Mouse (Mus musculus) kidney, postnatal 0 days (tissue): ENCODE measurements around the gene Rplp2. TPM values are rescaled to one million over a fixed set of nuclear protein-coding genes. Genes with fewer than 3 reads are reported as not detected.

ENCODE experiments used
- ATAC-seq: fragments of 200-750 bp; cut with Nextera tagmentation; replicated peaks from 2 replicates; pipeline ENCODE4 v1.8.0; 2017; ENCODE audit warnings: low read depth, moderate number of reproducible peaks, moderate TSS enrichment, moderate library complexity; ENCODE audit not compliant: low FRiP score
- DNase-seq: peaks from one replicate; pipeline ENCODE4 v3.0.0-alpha.2; 2016; ENCODE audit warnings: low spot score
- H3K27ac ChIP-seq: fragments of 300-500 bp; sonication (generic); 2 replicates; pipeline ENCODE4 v1.5.1; 2014; ENCODE audit warnings: mild to moderate bottlenecking
- H3K27me3 ChIP-seq: fragments of 300-500 bp; sonication (generic); 2 replicates; pipeline ENCODE4 v1.6.1; 2014; ENCODE audit warnings: low read length, mixed read lengths; ENCODE audit not compliant: insufficient read depth
- H3K36me3 ChIP-seq: fragments of 300-500 bp; sonication (generic); 2 replicates; pipeline ENCODE4 v1.6.1; 2014; ENCODE audit warnings: low read length, mixed read lengths; ENCODE audit not compliant: insufficient read depth
- H3K4me1 ChIP-seq: fragments of 300-500 bp; sonication (generic); replicated peaks from 2 replicates; pipeline ENCODE4 v1.6.1; 2014; ENCODE audit warnings: antibody characterized with exemption, low read length, mixed read lengths; ENCODE audit not compliant: insufficient read depth
- H3K4me2 ChIP-seq: fragments of 300-500 bp; sonication (generic); 2 replicates; pipeline ENCODE4 v1.6.1; 2014; ENCODE audit warnings: mild to moderate bottlenecking, low read length, moderate library complexity, mixed read lengths
- H3K4me3 ChIP-seq: fragments of 300-500 bp; sonication (generic); replicated peaks from 2 replicates; pipeline ENCODE4 v1.5.1; 2014; ENCODE audit warnings: low read depth, low read length
- H3K9ac ChIP-seq: fragments of 300-500 bp; sonication (generic); 2 replicates; pipeline ENCODE4 v1.6.1; 2014; ENCODE audit warnings: low read depth, low read length
- H3K9me3 ChIP-seq: fragments of 300-500 bp; sonication (generic); replicated peaks from 2 replicates; pipeline ENCODE4 v1.6.1; 2016; ENCODE audit warnings: low read length, inconsistent platforms, mixed read lengths
- CTCF ChIP-seq: IDR thresholded peaks from 2 replicates; pipeline ENCODE4 v1.5.1; 2016; ENCODE audit warnings: antibody characterized with exemption, low read depth, mild to moderate bottlenecking, moderate library complexity
- WGBS: fragments of 180-500 bp; shearing (Covaris S2); extraction: QIAGEN DNeasy Blood & Tissue Kit; methylation state at CpG from one replicate; pipeline ENCODE4 v1.1.7; 2014; 5-methylcytosine and 5-hydroxymethylcytosine counted together
- polyA plus RNA-seq: library from polyadenylated mRNA; unstranded; fragments of >200 nt; fragmentation: Nextera tagmentation; extraction: Ambion mirVana; gene quantifications from 2 replicates; pipeline ENCODE4 v1.2.1, GENCODE M21; 2015

Gene Rplp2
- polyA plus RNA-seq, 1 experiment from 2014 or later: 1,595 TPM

DNA sequence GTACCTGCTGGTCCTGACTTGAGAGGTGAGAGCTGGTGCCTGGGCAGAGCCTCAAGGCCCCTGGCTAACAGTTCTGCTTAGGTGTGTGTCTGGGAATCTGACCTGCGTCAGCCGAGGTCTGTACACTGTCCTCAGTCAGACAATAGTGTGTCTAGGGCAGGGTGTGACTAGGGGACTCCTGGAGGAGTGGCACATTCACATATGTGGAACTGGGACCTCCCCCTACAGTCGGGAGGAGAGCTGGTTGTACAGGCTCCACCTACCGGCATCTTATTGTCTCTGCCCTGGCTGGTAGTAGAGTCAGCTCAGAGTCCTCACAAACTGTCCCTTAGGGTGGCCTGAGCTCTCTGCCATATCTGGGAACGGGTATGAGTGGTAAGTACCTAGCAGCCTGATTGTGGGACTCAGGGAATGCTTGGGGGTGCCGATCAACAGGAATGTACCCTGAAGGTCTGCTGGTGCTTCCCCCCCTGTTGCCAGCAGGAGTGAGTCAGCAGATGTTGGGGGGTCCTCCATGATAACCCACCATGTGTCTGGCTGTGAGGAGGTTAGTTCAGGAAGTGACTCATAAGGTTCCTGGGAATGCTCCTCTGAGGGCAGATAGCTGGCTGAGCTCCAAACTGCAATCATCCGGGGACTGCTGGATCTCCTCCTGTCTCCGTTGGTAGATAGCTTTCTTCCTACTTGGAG is 21.5 kb downstream of the Rplp2 start:
- WGBS: 10% methylated on average over 8 of the region's 8 CpGs
- TF ChIP-seq CTCF: peak; percentile 68
- peaks cover 23% of the 10 kb centered on the region for H3K36me3 ChIP-seq
- H3K4me1 ChIP-seq: peaks cover 52% of the 10 kb centered on the region
- H3K27ac ChIP-seq: peak overlapping the region; percentile 96
- peak overlapping the region; percentile 80 for H3K9ac ChIP-seq
- no peaks in the 10 kb centered on the region for H3K9me3 ChIP-seq
- peak; percentile 65 for ATAC-seq
- peak overlapping the region; percentile 66 for H3K4me3 ChIP-seq
- peak overlapping the region; percentile 85 for H3K4me2 ChIP-seq
- no peaks in the 10 kb centered on the region for H3K27me3 ChIP-seq
- peak; percentile 95 for DNase-seq

- DNase-seq (no peak), ATAC-seq (no peak)
- Histone ChIP-seq H3K27ac (peak overlapping the region; percentile 96), H3K36me3 (peaks cover 23% of the 10 kb centered on the region), H3K9me3 (no peaks in the 10 kb centered on the region), H3K4me2 (peak overlapping the region; percentile 85), H3K27me3 (no peaks in the 10 kb centered on the region), H3K9ac (peak overlapping the region; percentile 80), H3K4me3 (peak overlapping the region; percentile 66; the same call in 1 of the 2 replicates), H3K4me1 (peaks cover 51% of the 10 kb centered on the region)
- TF ChIP-seq CTCF: no peak
- WGBS: 45% methylated on average over 6 of the region's 6 CpGs
Observed at GRCm38 (mm10) chr7:141469352-141469751, 22.2 kb downstream of the Rplp2 start.

- Histone ChIP-seq H3K9ac (no peak overlapping the region), H3K27ac (peak overlapping the region; percentile 42; the same call in 1 of the 2 replicates), H3K4me2 (peak overlapping the region; percentile 85; the same call in 1 of the 2 replicates)
Observed at GRCm38 (mm10) chr7:141469901-141470636, 22.9 kb downstream of the Rplp2 start.

GRCm38 (mm10) chr7:141470637-141470944 is 23.4 kb downstream of the Rplp2 start:
- 91% methylated on average over 10 of the region's 10 CpGs for WGBS
- peaks cover 23% of the 10 kb centered on the region for H3K36me3 ChIP-seq
- ATAC-seq (no peak), DNase-seq (no peak)
- no peak for TF ChIP-seq CTCF
- no peak overlapping the region for H3K4me2 ChIP-seq
- H3K9ac ChIP-seq: no peak overlapping the region
- no peak overlapping the region for H3K27ac ChIP-seq
- H3K9me3 ChIP-seq: no peaks in the 10 kb centered on the region
- peaks cover 40% of the 10 kb centered on the region for H3K4me1 ChIP-seq
- no peaks in the 10 kb centered on the region for H3K27me3 ChIP-seq
- no peak overlapping the region for H3K4me3 ChIP-seq

More at GRCm38 (mm10) chr7:141469901-141470636, 22.9 kb downstream of the Rplp2 start:
- H3K27me3 ChIP-seq: no peaks in the 10 kb centered on the region
- H3K4me1 ChIP-seq: peaks cover 45% of the 10 kb centered on the region
- peaks cover 23% of the 10 kb centered on the region for H3K36me3 ChIP-seq
- ATAC-seq: no peak
- no peak for DNase-seq
- H3K4me3 ChIP-seq: no peak overlapping the region
- no peaks in the 10 kb centered on the region for H3K9me3 ChIP-seq
- 87% methylated on average over 18 of the region's 18 CpGs for WGBS
- TF ChIP-seq CTCF: no peak

DNA sequence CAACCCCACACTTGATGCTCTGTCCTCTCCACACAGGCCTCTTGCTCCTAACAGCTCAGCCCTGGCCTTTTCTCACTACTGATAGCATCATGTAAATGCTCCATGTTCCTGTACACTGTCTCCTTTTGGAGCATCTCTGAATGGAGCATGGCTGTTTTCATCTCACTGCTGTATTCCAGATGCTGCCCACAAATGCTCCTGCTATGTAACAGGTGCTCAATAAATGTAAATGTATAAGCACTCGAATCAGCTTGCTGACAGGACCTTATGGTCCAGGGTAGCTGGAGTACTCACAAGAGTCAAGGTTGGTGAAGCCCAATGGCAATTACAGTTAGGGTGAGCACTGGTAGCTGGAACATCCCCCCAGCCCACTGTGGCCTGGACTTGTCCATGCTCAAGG is 24.1 kb downstream of the Rplp2 start:
- Histone ChIP-seq H3K36me3 (peaks cover 23% of the 10 kb centered on the region), H3K27ac (no peak overlapping the region), H3K4me2 (no peak overlapping the region), H3K4me1 (peaks cover 39% of the 10 kb centered on the region), H3K4me3 (no peak overlapping the region), H3K27me3 (no peaks in the 10 kb centered on the region), H3K9me3 (no peaks in the 10 kb centered on the region), H3K9ac (no peak overlapping the region)
- ATAC-seq (no peak), DNase-seq (no peak)
- TF ChIP-seq CTCF: no peak
- 88% methylated on average over 1 of the region's 1 CpGs for WGBS

GRCm38 (mm10) chr7:141472226-141472625 is 25.1 kb downstream of the Rplp2 start:
- Histone ChIP-seq H3K9ac (no peak overlapping the region), H3K4me3 (no peak overlapping the region), H3K4me1 (peaks cover 38% of the 10 kb centered on the region), H3K36me3 (peaks cover 23% of the 10 kb centered on the region), H3K9me3 (no peaks in the 10 kb centered on the region), H3K27ac (no peak overlapping the region), H3K27me3 (no peaks in the 10 kb centered on the region), H3K4me2 (no peak overlapping the region)
- no peak for TF ChIP-seq CTCF
- ATAC-seq (no peak), DNase-seq (no peak)
- 76% methylated on average over 6 of the region's 6 CpGs for WGBS
